Mouse (Mus musculus): ENCODE data around the gene Kcnk3.

GRCm38 (mm10) chr5:30591205-30591731 is 3.3 kb downstream of the Kcnk3 start:
- TF ChIP-seq POLR2A (IDR thresholded peaks at IDR 0.05; ENCODE audit: extremely low read depth, insufficient read depth, low read length) (no peak), CTCF (IDR thresholded peaks at IDR 0.05; ENCODE audit: extremely low read depth, insufficient read depth, low read length) (no peak)
